Mouse (Mus musculus) liver, adult 2 months (tissue): Measurements from ENCODE around the gene Nlrx1.

ENCODE experiments used
- CTCF ChIP-seq: fragments of 200-500 bp; IDR thresholded peaks from 2 replicates; pipeline ENCODE4 v1.5.1; 2011; ENCODE audit warnings: low read depth, low read length, control low read depth
- POLR2A ChIP-seq: fragments of 200-500 bp; IDR thresholded peaks from 2 replicates; pipeline ENCODE4 v1.6.1; 2011; ENCODE audit warnings: low read length, control low read depth; ENCODE audit not compliant: insufficient read depth; ENCODE audit errors: extremely low read depth

GRCm38 (mm10) chr9:44268432-44268831 is at the start of gene Nlrx1:
- TF ChIP-seq CTCF (no peak), POLR2A (no peak)
